Mouse (Mus musculus): ENCODE measurements around the gene Tnpo1.
"Not testable (repeated sequence)": the region's sequence is repeated elsewhere in the genome, so short reads cannot be mapped to it uniquely, and the experiment has no call there.

Gene Tnpo1

GRCm38 (mm10) chr13:98819094-98819493 lies 107.1 kb downstream of the Tnpo1 start:
- DNase-seq (ENCODE audit: low read depth, low spot score) = no peak

GRCm38 (mm10) chr13:98818205-98818604 lies 108.0 kb downstream of the Tnpo1 start:
- no peak for DNase-seq (ENCODE audit: low read depth, low spot score)

GRCm38 (mm10) chr13:98817766-98818165 lies 108.4 kb downstream of the Tnpo1 start:
- no peak for DNase-seq (ENCODE audit: low read depth, low spot score)

GRCm38 (mm10) chr13:98816981-98817660 lies 109.1 kb downstream of the Tnpo1 start:
- DNase-seq (ENCODE audit: low read depth, low spot score) = not testable (repeated sequence)

GRCm38 (mm10) chr13:98816571-98816970 lies 109.6 kb downstream of the Tnpo1 start:
- DNase-seq (ENCODE audit: low read depth, low spot score) = no peak

GRCm38 (mm10) chr13:98815147-98815785 lies 110.9 kb downstream of the Tnpo1 start, which contains the start of gene Fcho2:
TSS of gene Fcho2 (minus strand) at chr13:98815449.
- DNase-seq (ENCODE audit: low read depth, low spot score) = peak; percentile 99

- peak; percentile 73 for DNase-seq (ENCODE audit: low read depth, low spot score)
These were observed 111.7 kb downstream of the Tnpo1 start for GRCm38 (mm10) chr13:98814275-98815040.

- no peak for DNase-seq (ENCODE audit: low read depth, low spot score)
These were observed 112.4 kb downstream of the Tnpo1 start for GRCm38 (mm10) chr13:98813596-98814274.

- DNase-seq (ENCODE audit: low read depth, low spot score) = no peak
These were observed 113.0 kb downstream of the Tnpo1 start for GRCm38 (mm10) chr13:98813167-98813566.

- DNase-seq (ENCODE audit: low read depth, low spot score) = no peak
These were observed 113.9 kb downstream of the Tnpo1 start for GRCm38 (mm10) chr13:98812285-98812684.

- no peak for DNase-seq (ENCODE audit: low read depth, low spot score)
These were observed 116.0 kb downstream of the Tnpo1 start for GRCm38 (mm10) chr13:98810143-98810542.

GRCm38 (mm10) chr13:98809087-98809486 lies 117.1 kb downstream of the Tnpo1 start:
- no peak for DNase-seq (ENCODE audit: low read depth, low spot score)

- no peak for DNase-seq (ENCODE audit: low read depth, low spot score)
These were observed 121.7 kb downstream of the Tnpo1 start for GRCm38 (mm10) chr13:98804480-98804879.

GRCm38 (mm10) chr13:98803699-98804098 lies 122.5 kb downstream of the Tnpo1 start:
- DNase-seq (ENCODE audit: low read depth, low spot score) = no peak

GRCm38 (mm10) chr13:98802957-98803356 lies 123.2 kb downstream of the Tnpo1 start:
- DNase-seq (ENCODE audit: low read depth, low spot score) = no peak

- no peak for DNase-seq (ENCODE audit: low read depth, low spot score)
These were observed 130.7 kb downstream of the Tnpo1 start for GRCm38 (mm10) chr13:98795511-98795910.

- DNase-seq (ENCODE audit: low read depth, low spot score) = no peak
These were observed 133.3 kb downstream of the Tnpo1 start for GRCm38 (mm10) chr13:98792864-98793263.

- DNase-seq (ENCODE audit: low read depth, low spot score) = no peak
These were observed 134.5 kb downstream of the Tnpo1 start for GRCm38 (mm10) chr13:98791693-98792092.
